Comparison of ENCODE assay signal across 8 mouse cellular contexts in the genomic region with DNA sequence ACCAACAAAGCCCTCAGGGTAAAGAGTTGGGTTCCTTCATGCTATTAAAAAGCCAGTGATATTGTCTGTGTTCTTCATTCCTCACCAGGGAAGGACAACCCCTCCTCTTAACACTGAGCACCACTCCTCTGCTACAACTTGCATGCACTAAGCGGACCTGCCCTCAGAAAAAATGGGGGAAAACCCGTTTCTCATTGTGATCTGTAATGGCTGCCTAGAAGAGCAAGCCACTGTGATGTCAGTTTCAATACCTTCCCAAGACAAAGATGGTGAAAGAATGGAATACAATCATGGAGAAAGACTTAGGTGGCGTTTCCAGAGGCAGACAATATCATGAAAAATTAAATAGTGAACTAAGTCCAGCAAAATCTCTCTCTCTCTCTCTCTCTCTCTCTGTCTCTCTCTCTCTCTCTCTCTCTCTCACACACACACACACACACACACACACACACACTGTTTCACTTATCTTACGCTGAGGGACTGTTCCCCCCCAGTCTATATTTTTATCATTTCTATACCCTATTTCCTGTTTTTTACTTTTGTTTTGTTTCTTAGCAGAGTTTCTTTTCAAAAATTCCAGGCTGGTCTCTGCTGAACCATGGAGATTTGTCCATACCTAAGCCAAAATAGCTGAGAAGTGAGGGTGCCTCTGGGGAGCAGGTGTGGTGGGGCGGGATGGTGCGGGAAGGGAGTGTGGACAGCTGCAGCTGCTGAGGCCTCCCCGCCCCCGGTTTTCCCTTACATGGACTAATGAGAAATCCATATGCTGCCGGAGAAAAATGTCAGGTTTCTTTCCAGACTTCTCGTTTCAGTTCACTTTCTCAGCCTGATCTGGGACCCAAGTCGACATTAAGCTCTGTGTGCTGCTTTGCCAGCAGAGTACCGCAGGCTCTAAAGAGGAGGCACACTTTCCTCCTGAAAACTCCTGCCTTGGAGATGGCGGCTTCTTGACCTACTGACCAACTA. TPM values are rescaled to one million over a fixed set of nuclear protein-coding genes. Genes with fewer than 3 reads are reported as not detected.
DNase-seq lines count a peak whose midpoint lies in the region; ATAC-seq and TF ChIP-seq lines count a peak whose summit lies in the region.

No protein-coding gene starts in this region.

- no peak overlapping the region for H3K4me2 ChIP-seq in forebrain, postnatal 0 days (ENCODE audit: low read depth)
- no peak overlapping the region for H3K4me2 ChIP-seq in heart, embryonic 12.5 days
- H3K4me2 ChIP-seq in limb, embryonic 14.5 days (replicated peaks; ENCODE audit: low read depth, low read length, severe bottlenecking), result peak overlapping the region; percentile 18

- DNase-seq in forebrain, embryonic 10.5 days (ENCODE audit: extremely low spot score, low spot score), result no peak
- no peak for DNase-seq in forebrain, postnatal 0 days
- DNase-seq in limb, embryonic 14.5 days (ENCODE audit: low spot score), result peak; percentile 91
- no peak for DNase-seq in adrenal gland, postnatal 10 days
- DNase-seq in thymus, postnatal 25 days, result no peak

- H3K27ac ChIP-seq in forebrain, embryonic 10.5 days, result peak overlapping the region; percentile 71
- no peak overlapping the region for H3K27ac ChIP-seq in forebrain, postnatal 0 days (ENCODE audit: low read depth, low read length)
- H3K27ac ChIP-seq in brown adipose tissue, adult 24 weeks (replicated peaks; ENCODE audit: low read depth, low read length), result peak overlapping the region; percentile 73
- H3K27ac ChIP-seq in heart, embryonic 12.5 days (ENCODE audit: poor library complexity, severe bottlenecking), result peak overlapping the region; percentile 30; the same call in 1 of the 2 replicates
- peak overlapping the region; percentile 94 for H3K27ac ChIP-seq in limb, embryonic 14.5 days (replicated peaks; ENCODE audit: low read depth, low read length)

- H3K4me3 ChIP-seq in forebrain, embryonic 10.5 days, result no peak overlapping the region
- H3K4me3 ChIP-seq in forebrain, postnatal 0 days (ENCODE audit: low read depth, low read length), result no peak overlapping the region
- peak overlapping the region; percentile 30 for H3K4me3 ChIP-seq in brown adipose tissue, adult 24 weeks (ENCODE audit: insufficient read depth, low read depth, low read length)
- H3K4me3 ChIP-seq in heart, embryonic 12.5 days, result no peak overlapping the region
- no peak overlapping the region for H3K4me3 ChIP-seq in limb, embryonic 14.5 days (replicated peaks; ENCODE audit: low read length)

- no peak for TF ChIP-seq CTCF in forebrain, postnatal 0 days (IDR thresholded peaks at IDR 0.05; ENCODE audit: low read depth)

- H3K9me3 ChIP-seq in forebrain, embryonic 10.5 days, result no peaks in the 10 kb centered on the region
- H3K9me3 ChIP-seq in forebrain, postnatal 0 days (ENCODE audit: low read length), result no peaks in the 10 kb centered on the region
- no peaks in the 10 kb centered on the region for H3K9me3 ChIP-seq in heart, embryonic 12.5 days (replicated peaks)
- no peaks in the 10 kb centered on the region for H3K9me3 ChIP-seq in limb, embryonic 14.5 days (ENCODE audit: control insufficient read depth, low read length)

- no peak for ATAC-seq in forebrain, postnatal 0 days
- ATAC-seq in heart, embryonic 12.5 days (ENCODE audit: insufficient number of reproducible peaks, low FRiP score), result no peak
- peak; percentile 92 for ATAC-seq in limb, embryonic 14.5 days (ENCODE audit: low FRiP score, low read depth)
- no peak for ATAC-seq in granulocyte monocyte progenitor cell, adult 5-6 weeks (replicated peaks; ENCODE audit: poor library complexity, severe bottlenecking)

- no peaks in the 10 kb centered on the region for H3K27me3 ChIP-seq in forebrain, embryonic 10.5 days (ENCODE audit: poor library complexity, severe bottlenecking)
- H3K27me3 ChIP-seq in forebrain, postnatal 0 days (ENCODE audit: insufficient read depth, low read length), result no peaks in the 10 kb centered on the region
- no peaks in the 10 kb centered on the region for H3K27me3 ChIP-seq in heart, embryonic 12.5 days (replicated peaks)
- H3K27me3 ChIP-seq in limb, embryonic 14.5 days (ENCODE audit: control insufficient read depth, insufficient read depth, low read length), result no peaks in the 10 kb centered on the region

- H3K9ac ChIP-seq in forebrain, postnatal 0 days, result no peak overlapping the region
- no peak overlapping the region for H3K9ac ChIP-seq in heart, embryonic 12.5 days
- H3K9ac ChIP-seq in limb, embryonic 14.5 days (ENCODE audit: low read depth, low read length, severe bottlenecking), result 0 out of 2 replicates have a peak overlapping the region, but pooled peaks have one; percentile 1

- peaks cover 58% of the 10 kb centered on the region for H3K4me1 ChIP-seq in forebrain, embryonic 10.5 days
- 0 out of 2 replicates have a peak, but pooled peaks cover 5% of the 10 kb centered on the region for H3K4me1 ChIP-seq in forebrain, postnatal 0 days (ENCODE audit: insufficient read depth)
- H3K4me1 ChIP-seq in brown adipose tissue, adult 24 weeks (ENCODE audit: control insufficient read depth, insufficient read depth, insufficient read length, low read length), result peaks cover 8% of the 10 kb centered on the region
- H3K4me1 ChIP-seq in heart, embryonic 12.5 days (replicated peaks), result peaks cover 27% of the 10 kb centered on the region
- peaks cover 35% of the 10 kb centered on the region for H3K4me1 ChIP-seq in limb, embryonic 14.5 days (ENCODE audit: control insufficient read depth, insufficient read depth, low read length)

- 78% methylated on average over 13 of the region's 13 CpGs for WGBS in forebrain, embryonic 10.5 days
- 69% methylated on average over 13 of the region's 13 CpGs for WGBS in forebrain, postnatal 0 days
- 63% methylated on average over 13 of the region's 13 CpGs for WGBS in heart, embryonic 12.5 days
- WGBS in limb, embryonic 14.5 days, result 31% methylated on average over 13 of the region's 13 CpGs

- H3K36me3 ChIP-seq in forebrain, embryonic 10.5 days (replicated peaks), result peaks cover 7% of the 10 kb centered on the region; the same call in 1 of the 2 replicates
- H3K36me3 ChIP-seq in forebrain, postnatal 0 days (ENCODE audit: insufficient read depth), result no peaks in the 10 kb centered on the region
- no peaks in the 10 kb centered on the region for H3K36me3 ChIP-seq in heart, embryonic 12.5 days
- H3K36me3 ChIP-seq in limb, embryonic 14.5 days (ENCODE audit: control insufficient read depth, insufficient read depth, low read length), result no peaks in the 10 kb centered on the region

- TF ChIP-seq POLR2A in limb, embryonic 14.5 days (IDR thresholded peaks at IDR 0.05; ENCODE audit: borderline replicate concordance, extremely low read depth, insufficient read depth, insufficient read length), result no peak

RNA-seq across cellular contexts. Expression of a gene that starts 11.3 kb away (rescaled TPM):
- polyA plus RNA-seq in forebrain, embryonic 10.5 days (2016; fragmentation: Nextera tagmentation; extraction: Ambion mirVana), result 15.9 and 22.1 TPM in 2 replicates
- 10.2 and 14.1 TPM in 2 replicates for total RNA-seq in forebrain, postnatal 0 days (2014; rRNA removed)
- 8.8 and 10.6 TPM in 2 replicates for polyA plus RNA-seq in forebrain, postnatal 0 days (2015; fragmentation: Nextera tagmentation; extraction: Ambion mirVana)
- 1.4 and 4.8 TPM in 2 replicates for polyA plus RNA-seq in brown adipose tissue, adult 24 weeks (2012; ENCODE audit: insufficient read depth, insufficient read length, missing spikeins)
- polyA plus RNA-seq in heart, embryonic 12.5 days (2016; fragmentation: Nextera tagmentation; extraction: Ambion mirVana), result 11.9 TPM in 2 replicates
- 44.3 and 48.5 TPM in 2 replicates for polyA plus RNA-seq in limb, embryonic 14.5 days (2012; rRNA removed)
- polyA plus RNA-seq in limb, embryonic 14.5 days (2014; fragmentation: Nextera tagmentation; extraction: Ambion mirVana), result 41.1 and 50.9 TPM in 2 replicates
- total RNA-seq in granulocyte monocyte progenitor cell, adult 5-6 weeks (2014; fragmentation: Nextera tagmentation), result 3.4 and 3.7 TPM in 2 replicates
- 3.2 and 6.1 TPM in 2 replicates for total RNA-seq in granulocyte monocyte progenitor cell, adult 5-6 weeks (2017)
- 1 to 10 TPM; 6.7 to 9.1 TPM for total RNA-seq in adrenal gland, postnatal 10 days (2021)

RNA-seq across cellular contexts. Expression of a gene that starts 41.1 kb away (rescaled TPM):
- 2,195 and 2,268 TPM in 2 replicates for polyA plus RNA-seq in forebrain, embryonic 10.5 days (2016; fragmentation: Nextera tagmentation; extraction: Ambion mirVana)
- total RNA-seq in forebrain, postnatal 0 days (2014; rRNA removed), result 127 and 212 TPM in 2 replicates
- polyA plus RNA-seq in forebrain, postnatal 0 days (2015; fragmentation: Nextera tagmentation; extraction: Ambion mirVana), result 90.4 and 146 TPM in 2 replicates
- polyA plus RNA-seq in brown adipose tissue, adult 24 weeks (2012; ENCODE audit: insufficient read depth, insufficient read length, missing spikeins), result 1.5 and 6.7 TPM in 2 replicates
- 3,424 and 3,742 TPM in 2 replicates for polyA plus RNA-seq in heart, embryonic 12.5 days (2016; fragmentation: Nextera tagmentation; extraction: Ambion mirVana)
- 3,348 and 4,195 TPM in 2 replicates for polyA plus RNA-seq in limb, embryonic 14.5 days (2012; rRNA removed)
- 2,178 and 2,321 TPM in 2 replicates for polyA plus RNA-seq in limb, embryonic 14.5 days (2014; fragmentation: Nextera tagmentation; extraction: Ambion mirVana)
- total RNA-seq in granulocyte monocyte progenitor cell, adult 5-6 weeks (2014; fragmentation: Nextera tagmentation), result not detected in 2 replicates
- 0.09 TPM in 1 of 2 replicates, not detected in the other for total RNA-seq in granulocyte monocyte progenitor cell, adult 5-6 weeks (2017)
- total RNA-seq in adrenal gland, postnatal 10 days (2021), result 100 to 1,000 TPM; 149 to 191 TPM

RNA-seq across cellular contexts. Expression of a gene that starts 43.2 kb away (rescaled TPM):
- 0.21 TPM in 1 of 2 replicates, not detected in the other for polyA plus RNA-seq in forebrain, embryonic 10.5 days (2016; fragmentation: Nextera tagmentation; extraction: Ambion mirVana)
- total RNA-seq in forebrain, postnatal 0 days (2014; rRNA removed), result 1.1 TPM in 1 of 2 replicates, not detected in the other
- 0.29 and 0.69 TPM in 2 replicates for polyA plus RNA-seq in forebrain, postnatal 0 days (2015; fragmentation: Nextera tagmentation; extraction: Ambion mirVana)
- polyA plus RNA-seq in brown adipose tissue, adult 24 weeks (2012; ENCODE audit: insufficient read depth, insufficient read length, missing spikeins), result not detected in 2 replicates
- 1.8 and 2.0 TPM in 2 replicates for polyA plus RNA-seq in heart, embryonic 12.5 days (2016; fragmentation: Nextera tagmentation; extraction: Ambion mirVana)
- polyA plus RNA-seq in limb, embryonic 14.5 days (2012; rRNA removed), result 1.4 and 2.8 TPM in 2 replicates
- polyA plus RNA-seq in limb, embryonic 14.5 days (2014; fragmentation: Nextera tagmentation; extraction: Ambion mirVana), result 1.1 and 1.3 TPM in 2 replicates
- total RNA-seq in granulocyte monocyte progenitor cell, adult 5-6 weeks (2014; fragmentation: Nextera tagmentation), result not detected in 2 replicates
- not detected in 2 replicates for total RNA-seq in granulocyte monocyte progenitor cell, adult 5-6 weeks (2017)
- under 1 TPM in 1 of 2 experiments, not detected in 1; 0.36 TPM for total RNA-seq in adrenal gland, postnatal 10 days (2021)

Comparison
In these comparisons a context has a peak if more than half of its experiments do, and no peak if none do; other contexts are left out.
1. RNA of a gene that starts 41.1 kb away (polyA plus RNA-seq): 2,178 to 4,195 TPM in limb, embryonic 14.5 days, 3,424 to 3,742 TPM in heart, embryonic 12.5 days, 2,195 to 2,268 TPM in forebrain, embryonic 10.5 days and 90.4 to 146 TPM in forebrain, postnatal 0 days; 1.5 to 6.7 TPM in brown adipose tissue, adult 24 weeks; every median in the first group is over 10 times any median in the second.